Mouse (Mus musculus) skeletal muscle tissue, postnatal 0 days (tissue): ENCODE results near the gene Hist3h2ba. TPM values are rescaled to one million over a fixed set of nuclear protein-coding genes. Genes with fewer than 3 reads are reported as not detected.

Experiments used
- microRNA-seq, 2 experiments: library from miRNA; unstranded; fragments of <30 nt; microRNA quantifications; one replicate each; pipeline ENCODE4; 2016
- polyA plus RNA-seq: library from polyadenylated mRNA; unstranded; fragments of >200 nt; fragmentation: Nextera tagmentation; extraction: Ambion mirVana; gene quantifications from 2 replicates; pipeline ENCODE4 v1.2.1, GENCODE M21; 2015

The Hist3h2ba gene
- polyA plus RNA-seq: 2.4 and 2.5 TPM in 2 replicates

DNA sequence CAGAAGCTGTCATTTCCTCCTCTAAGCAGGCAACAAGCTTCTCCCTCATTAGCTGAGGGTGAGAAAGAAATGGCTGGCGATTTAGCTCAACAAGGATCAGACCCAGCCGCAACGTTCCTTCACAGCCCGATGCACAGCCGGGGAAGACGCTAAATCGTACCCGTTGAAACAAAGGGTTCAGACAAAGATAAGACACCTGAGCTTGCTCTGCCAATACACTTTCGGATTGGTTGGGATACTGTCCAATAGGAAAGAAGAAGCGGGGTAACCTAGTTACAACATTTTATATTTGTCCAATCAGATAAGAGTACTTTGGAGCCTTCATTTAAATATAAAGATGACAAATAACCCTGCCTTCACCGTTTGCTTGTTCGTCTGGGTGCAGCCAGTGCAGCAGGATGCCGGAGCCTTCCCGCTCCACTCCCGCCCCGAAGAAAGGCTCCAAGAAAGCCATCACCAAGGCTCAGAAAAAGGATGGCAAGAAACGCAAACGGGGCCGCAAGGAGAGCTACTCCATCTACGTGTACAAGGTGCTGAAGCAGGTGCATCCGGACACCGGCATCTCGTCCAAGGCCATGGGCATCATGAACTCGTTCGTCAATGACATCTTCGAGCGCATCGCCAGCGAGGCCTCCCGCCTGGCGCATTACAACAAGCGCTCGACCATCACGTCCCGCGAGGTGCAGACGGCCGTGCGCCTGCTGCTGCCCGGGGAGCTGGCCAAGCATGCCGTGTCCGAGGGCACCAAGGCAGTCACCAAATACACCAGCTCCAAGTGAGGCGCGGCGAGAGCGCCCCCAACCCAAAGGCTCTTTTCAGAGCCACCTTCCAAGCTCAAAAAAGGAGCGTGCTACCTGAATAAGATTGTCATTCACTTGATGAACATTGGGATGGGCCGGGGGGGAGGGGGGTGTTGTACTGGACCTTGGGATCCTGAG lies at the start of gene Hist3h2ba:
Hist3h2ba (plus strand) TSS at position 379 of the 938 bp plus-strand sequence.

GRCm38 (mm10) chr11:58903511-58904409 lies 45.0 kb upstream of the Hist3h2ba start, which contains the start of gene Zfp39:
Gene Zfp39, minus strand, starts transcription at chr11:58904225.

GRCm38 (mm10) chr11:58917745-58918366 lies 30.9 kb upstream of the Hist3h2ba start, which contains the start of gene Btnl10:
Gene Btnl10, plus strand, starts transcription at chr11:58917908.

GRCm38 (mm10) chr11:58938322-58939087 lies 10.2 kb upstream of the Hist3h2ba start, which contains the start of gene Rnf187:
Gene Rnf187, minus strand, starts transcription at chr11:58938916.

GRCm38 (mm10) chr11:58954420-58955142 lies 5.9 kb downstream of the Hist3h2ba start, which contains the start of the genes Hist3h2a and Trim17:
Gene Hist3h2a, plus strand, starts transcription at chr11:58954685.
Gene Trim17, plus strand, starts transcription at chr11:58954685.

GRCm38 (mm10) chr11:58978027-58978705 lies 29.4 kb downstream of the Hist3h2ba start, which contains the start of gene Trim11:
Gene Trim11, plus strand, starts transcription at chr11:58978093.

Small RNAs within 50 kb of the gene (microRNA-seq; reads per million reads assigned to microRNA genes)
- 0 to 0.10 reads per million in 2 experiments for gene Gm44313

Other genes with a start within 250 kb of the Hist3h2ba start
- gene Olfr319, start 249.8 kb upstream of the Hist3h2ba start, polyA plus RNA-seq: not detected in 2 replicates
- gene Olfr318, start 224.9 kb upstream of the Hist3h2ba start, polyA plus RNA-seq: not detected in 2 replicates
- gene Olfr317, start 209.7 kb upstream of the Hist3h2ba start, polyA plus RNA-seq: not detected in 2 replicates
- gene Olfr316, start 196.2 kb upstream of the Hist3h2ba start, polyA plus RNA-seq: not detected in 2 replicates
- gene Olfr315, start 175.7 kb upstream of the Hist3h2ba start, polyA plus RNA-seq: not detected in 2 replicates
- not detected in 2 replicates for gene Olfr314, start 166.0 kb upstream of the Hist3h2ba start, polyA plus RNA-seq
- gene Fam183b, start 147.0 kb upstream of the Hist3h2ba start, polyA plus RNA-seq: 1.3 and 1.9 TPM in 2 replicates
- gene Olfr313, start 133.9 kb upstream of the Hist3h2ba start, polyA plus RNA-seq: not detected in 2 replicates
- not detected in 2 replicates for gene Olfr312, start 119.7 kb upstream of the Hist3h2ba start, polyA plus RNA-seq
- gene Olfr311, start 109.7 kb upstream of the Hist3h2ba start, polyA plus RNA-seq: not detected in 2 replicates
- 2.0 TPM in 2 replicates for gene Gm12258, start 101.8 kb upstream of the Hist3h2ba start, polyA plus RNA-seq
- gene 2810021J22Rik, start 81.7 kb upstream of the Hist3h2ba start, polyA plus RNA-seq: 2.0 and 2.2 TPM in 2 replicates
- 3.0 and 3.2 TPM in 2 replicates for gene Zfp39, start 44.7 kb upstream of the Hist3h2ba start, polyA plus RNA-seq
- not detected in 2 replicates for gene Btnl10, start 31.0 kb upstream of the Hist3h2ba start, polyA plus RNA-seq
- gene Rnf187, start 10.0 kb upstream of the Hist3h2ba start, polyA plus RNA-seq: 161 and 166 TPM in 2 replicates
- gene Hist3h2a, start 5.8 kb downstream of the Hist3h2ba start, polyA plus RNA-seq: 15.6 and 17.7 TPM in 2 replicates
- gene Trim17, start 5.8 kb downstream of the Hist3h2ba start, polyA plus RNA-seq: 0.08 and 0.10 TPM in 2 replicates
- 13.7 and 15.2 TPM in 2 replicates for gene Trim11, start 29.2 kb downstream of the Hist3h2ba start, polyA plus RNA-seq
- 19.9 and 27.4 TPM in 2 replicates for gene Obscn, start 187.5 kb downstream of the Hist3h2ba start, polyA plus RNA-seq
- 10.9 and 11.6 TPM in 2 replicates for gene Iba57, start 214.8 kb downstream of the Hist3h2ba start, polyA plus RNA-seq
- 0.85 and 1.6 TPM in 2 replicates for gene Gjc2, start 234.3 kb downstream of the Hist3h2ba start, polyA plus RNA-seq
- 54.6 and 62.7 TPM in 2 replicates for gene Guk1, start 243.3 kb downstream of the Hist3h2ba start, polyA plus RNA-seq